Mouse (Mus musculus) heart, embryonic 11.5 days (tissue): Measurements from ENCODE around the gene Chl1. TPM values are rescaled to one million over a fixed set of nuclear protein-coding genes. Genes with fewer than 3 reads are reported as not detected.

ENCODE experiments used
- ATAC-seq: fragments of 200-750 bp; cut with Nextera tagmentation; replicated peaks from 2 replicates; pipeline ENCODE4 v1.8.0; 2017; ENCODE audit warnings: moderate library complexity; ENCODE audit not compliant: insufficient number of reproducible peaks, low FRiP score, low TSS enrichment
- H3K27ac ChIP-seq: fragments of 300-500 bp; sonication (generic); 2 replicates; pipeline ENCODE4 v1.5.1; 2014; ENCODE audit warnings: mild to moderate bottlenecking, low read depth, low read length
- H3K27me3 ChIP-seq: fragments of 300-500 bp; sonication (generic); 2 replicates; pipeline ENCODE4 v1.6.1; 2014; ENCODE audit warnings: mild to moderate bottlenecking, low read length, mixed read lengths; ENCODE audit not compliant: control insufficient read depth, insufficient read depth
- H3K36me3 ChIP-seq: fragments of 300-500 bp; sonication (generic); 2 replicates; pipeline ENCODE4 v1.6.1; 2014; ENCODE audit warnings: mild to moderate bottlenecking, low read length, moderate library complexity, mixed read lengths; ENCODE audit not compliant: control insufficient read depth, insufficient read depth
- H3K4me1 ChIP-seq: fragments of 300-500 bp; sonication (generic); 2 replicates; pipeline ENCODE4 v1.6.1; 2014; ENCODE audit warnings: low read length; ENCODE audit not compliant: control insufficient read depth, insufficient read depth
- H3K4me2 ChIP-seq: fragments of 300-500 bp; sonication (generic); 2 replicates; pipeline ENCODE4 v1.6.1; 2014; ENCODE audit warnings: mild to moderate bottlenecking, moderate library complexity
- H3K4me3 ChIP-seq: fragments of 300-500 bp; sonication (generic); 2 replicates; pipeline ENCODE4 v1.5.1; 2014; ENCODE audit warnings: low read depth, low read length
- H3K9ac ChIP-seq: fragments of 300-500 bp; sonication (generic); 2 replicates; pipeline ENCODE4 v1.6.1; 2014; ENCODE audit warnings: mild to moderate bottlenecking, low read depth, low read length, moderate library complexity
- H3K9me3 ChIP-seq: fragments of 300-500 bp; sonication (generic); replicated peaks from 2 replicates; pipeline ENCODE4 v1.6.1; 2016; ENCODE audit warnings: low read length; ENCODE audit not compliant: control insufficient read depth
- WGBS: fragments of 180-500 bp; shearing (Covaris S2); extraction: QIAGEN DNeasy Blood & Tissue Kit; methylation state at CpG from one replicate; pipeline ENCODE4 v1.1.7; 2014; ENCODE audit not compliant: insufficient replicate concordance; 5-methylcytosine and 5-hydroxymethylcytosine counted together
- polyA plus RNA-seq: library from polyadenylated mRNA; unstranded; fragments of >200 nt; fragmentation: Nextera tagmentation; extraction: Ambion mirVana; gene quantifications from 2 replicates; pipeline ENCODE4 v1.2.1, GENCODE M21; 2014

Chl1 gene
- polyA plus RNA-seq, 1 experiment from 2014 or later, result 0.06 TPM

GRCm38 (mm10) chr6:103612626-103613025, 102.2 kb downstream of the Chl1 start:
- Histone ChIP-seq H3K9me3 (no peaks in the 10 kb centered on the region), H3K9ac (no peak overlapping the region), H3K27me3 (no peaks in the 10 kb centered on the region), H3K4me3 (no peak overlapping the region), H3K27ac (no peak overlapping the region), H3K4me1 (no peaks in the 10 kb centered on the region), H3K4me2 (no peak overlapping the region), H3K36me3 (no peaks in the 10 kb centered on the region)
- 79% methylated on average over 3 of the region's 3 CpGs for WGBS
- no peak for ATAC-seq

- WGBS, result 69% methylated on average over 3 of the region's 3 CpGs
Observed at GRCm38 (mm10) chr6:103613714-103614113, 103.3 kb downstream of the Chl1 start.

GRCm38 (mm10) chr6:103615924-103616602, 105.7 kb downstream of the Chl1 start:
- Histone ChIP-seq H3K4me2 (no peak overlapping the region), H3K36me3 (no peaks in the 10 kb centered on the region), H3K9me3 (no peaks in the 10 kb centered on the region), H3K9ac (no peak overlapping the region), H3K4me3 (no peak overlapping the region), H3K27me3 (no peaks in the 10 kb centered on the region), H3K27ac (no peak overlapping the region), H3K4me1 (no peaks in the 10 kb centered on the region)
- WGBS, result 44% methylated on average over 3 of the region's 3 CpGs
- no peak for ATAC-seq

More at GRCm38 (mm10) chr6:103613714-103614113, 103.3 kb downstream of the Chl1 start:
- Histone ChIP-seq H3K9ac (no peak overlapping the region), H3K4me1 (no peaks in the 10 kb centered on the region), H3K27me3 (no peaks in the 10 kb centered on the region), H3K4me3 (no peak overlapping the region), H3K4me2 (no peak overlapping the region), H3K36me3 (no peaks in the 10 kb centered on the region), H3K9me3 (no peaks in the 10 kb centered on the region), H3K27ac (no peak overlapping the region)
- no peak for ATAC-seq

GRCm38 (mm10) chr6:103620880-103621279, 110.5 kb downstream of the Chl1 start:
- H3K27ac ChIP-seq, result no peak overlapping the region
- H3K4me2 ChIP-seq, result no peak overlapping the region
- no peaks in the 10 kb centered on the region for H3K27me3 ChIP-seq
- ATAC-seq, result no peak
- no peaks in the 10 kb centered on the region for H3K9me3 ChIP-seq
- H3K36me3 ChIP-seq, result no peaks in the 10 kb centered on the region
- no peaks in the 10 kb centered on the region for H3K4me1 ChIP-seq
- no peak overlapping the region for H3K4me3 ChIP-seq
- H3K9ac ChIP-seq, result no peak overlapping the region
- 60% methylated on average over 4 of the region's 4 CpGs for WGBS

GRCm38 (mm10) chr6:103622117-103622713, 111.8 kb downstream of the Chl1 start:
- Histone ChIP-seq H3K36me3 (no peaks in the 10 kb centered on the region), H3K27ac (no peak overlapping the region), H3K4me1 (no peaks in the 10 kb centered on the region), H3K4me2 (no peak overlapping the region), H3K9ac (no peak overlapping the region), H3K4me3 (no peak overlapping the region), H3K9me3 (no peaks in the 10 kb centered on the region), H3K27me3 (no peaks in the 10 kb centered on the region)
- 77% methylated on average over 3 of the region's 3 CpGs for WGBS
- no peak for ATAC-seq

- WGBS, result 29% methylated on average over 3 of the region's 3 CpGs
- no peaks in the 10 kb centered on the region for H3K36me3 ChIP-seq
- no peak overlapping the region for H3K9ac ChIP-seq
- ATAC-seq, result no peak
- H3K27ac ChIP-seq, result no peak overlapping the region
- no peaks in the 10 kb centered on the region for H3K27me3 ChIP-seq
- H3K4me1 ChIP-seq, result no peaks in the 10 kb centered on the region
- H3K9me3 ChIP-seq, result no peaks in the 10 kb centered on the region
- no peak overlapping the region for H3K4me2 ChIP-seq
- H3K4me3 ChIP-seq, result no peak overlapping the region
Observed at GRCm38 (mm10) chr6:103632856-103633255, 122.5 kb downstream of the Chl1 start.

- Histone ChIP-seq H3K4me2 (no peak overlapping the region), H3K36me3 (no peaks in the 10 kb centered on the region), H3K4me1 (no peaks in the 10 kb centered on the region), H3K27me3 (no peaks in the 10 kb centered on the region), H3K9me3 (no peaks in the 10 kb centered on the region), H3K4me3 (no peak overlapping the region), H3K9ac (no peak overlapping the region), H3K27ac (no peak overlapping the region)
- ATAC-seq, result no peak
- 85% methylated on average over 1 of the region's 1 CpGs for WGBS
Observed at GRCm38 (mm10) chr6:103656778-103657177, 146.4 kb downstream of the Chl1 start.

- WGBS, result 94% methylated on average over 2 of the region's 2 CpGs
- Histone ChIP-seq H3K4me3 (no peak overlapping the region), H3K4me2 (no peak overlapping the region), H3K4me1 (no peaks in the 10 kb centered on the region), H3K9ac (no peak overlapping the region), H3K27me3 (no peaks in the 10 kb centered on the region), H3K36me3 (no peaks in the 10 kb centered on the region), H3K9me3 (no peaks in the 10 kb centered on the region), H3K27ac (no peak overlapping the region)
- no peak for ATAC-seq
Observed at GRCm38 (mm10) chr6:103659173-103659572, 148.8 kb downstream of the Chl1 start.

- Histone ChIP-seq H3K4me1 (no peaks in the 10 kb centered on the region), H3K4me3 (no peak overlapping the region), H3K27ac (no peak overlapping the region), H3K27me3 (no peaks in the 10 kb centered on the region), H3K4me2 (no peak overlapping the region), H3K9me3 (no peaks in the 10 kb centered on the region), H3K36me3 (no peaks in the 10 kb centered on the region), H3K9ac (no peak overlapping the region)
- ATAC-seq, result no peak
- WGBS, result 75% methylated on average over 2 of the region's 2 CpGs
Observed at GRCm38 (mm10) chr6:103665206-103665605, 154.8 kb downstream of the Chl1 start.
